Mouse (Mus musculus): Measurements from ENCODE around the gene Ankrd66.

Gene Ankrd66

GRCm38 (mm10) chr17:43543539-43543938, at the start of gene Ankrd66:
Gene Ankrd66, minus strand, starts transcription at chr17:43543639.
- DNase-seq = no peak

- DNase-seq = peak; percentile 67
Observed at GRCm38 (mm10) chr17:43592296-43593291, 49.2 kb upstream of the Ankrd66 start.

GRCm38 (mm10) chr17:43590531-43590930, 47.1 kb upstream of the Ankrd66 start:
- DNase-seq = no peak

GRCm38 (mm10) chr17:43589750-43590149, 46.3 kb upstream of the Ankrd66 start:
- no peak for DNase-seq

- no peak for DNase-seq
Observed at GRCm38 (mm10) chr17:43587278-43587677, 43.8 kb upstream of the Ankrd66 start.

- no peak for DNase-seq
Observed at GRCm38 (mm10) chr17:43584771-43585170, 41.3 kb upstream of the Ankrd66 start.

- DNase-seq = peak; percentile 25
Observed at GRCm38 (mm10) chr17:43581012-43581467, 37.6 kb upstream of the Ankrd66 start.

- no peak for DNase-seq
Observed at GRCm38 (mm10) chr17:43580456-43580855, 37.0 kb upstream of the Ankrd66 start.

GRCm38 (mm10) chr17:43573624-43574073, 30.2 kb upstream of the Ankrd66 start:
- no peak for DNase-seq

GRCm38 (mm10) chr17:43569287-43569686, 25.8 kb upstream of the Ankrd66 start:
- no peak for DNase-seq

GRCm38 (mm10) chr17:43567992-43568888, 24.8 kb upstream of the Ankrd66 start, which contains the start of gene Pla2g7:
Gene Pla2g7, plus strand, starts transcription at chr17:43568098.
- DNase-seq = peak; percentile 65

GRCm38 (mm10) chr17:43567593-43567991, 24.2 kb upstream of the Ankrd66 start:
- peak; percentile 59 for DNase-seq

- no peak for DNase-seq
Observed at GRCm38 (mm10) chr17:43563192-43563987, 20.0 kb upstream of the Ankrd66 start.

GRCm38 (mm10) chr17:43558678-43559077, 15.2 kb upstream of the Ankrd66 start:
- no peak for DNase-seq

GRCm38 (mm10) chr17:43557541-43558090, 14.2 kb upstream of the Ankrd66 start:
- peak; percentile 55 for DNase-seq

- DNase-seq = no peak
Observed at GRCm38 (mm10) chr17:43557104-43557503, 13.7 kb upstream of the Ankrd66 start.

- DNase-seq = no peak
Observed at GRCm38 (mm10) chr17:43554516-43555403, 11.3 kb upstream of the Ankrd66 start.

- no peak for DNase-seq
Observed at GRCm38 (mm10) chr17:43551122-43551630, 7.7 kb upstream of the Ankrd66 start.

GRCm38 (mm10) chr17:43544040-43544439, 601 bp upstream of the Ankrd66 start:
- no peak for DNase-seq

GRCm38 (mm10) chr17:43538767-43539166, 4.7 kb downstream of the Ankrd66 start:
- DNase-seq = no peak
